Mouse (Mus musculus) forelimb bud, embryonic 11.5 days (tissue): Measurements from ENCODE around the gene Fbxl19.
A peak's percentile ranks its signal among the peaks of the same experiment; 100 is the strongest.
"Not testable (repeated sequence)": the region's sequence is repeated elsewhere in the genome, so short reads cannot be mapped to it uniquely, and the experiment has no call there.

Source experiments
- DNase-seq: peaks from one replicate; pipeline ENCODE4 v3.0.0-alpha.2; 2012; ENCODE audit warnings: low read depth, low spot score

The Fbxl19 gene

DNA sequence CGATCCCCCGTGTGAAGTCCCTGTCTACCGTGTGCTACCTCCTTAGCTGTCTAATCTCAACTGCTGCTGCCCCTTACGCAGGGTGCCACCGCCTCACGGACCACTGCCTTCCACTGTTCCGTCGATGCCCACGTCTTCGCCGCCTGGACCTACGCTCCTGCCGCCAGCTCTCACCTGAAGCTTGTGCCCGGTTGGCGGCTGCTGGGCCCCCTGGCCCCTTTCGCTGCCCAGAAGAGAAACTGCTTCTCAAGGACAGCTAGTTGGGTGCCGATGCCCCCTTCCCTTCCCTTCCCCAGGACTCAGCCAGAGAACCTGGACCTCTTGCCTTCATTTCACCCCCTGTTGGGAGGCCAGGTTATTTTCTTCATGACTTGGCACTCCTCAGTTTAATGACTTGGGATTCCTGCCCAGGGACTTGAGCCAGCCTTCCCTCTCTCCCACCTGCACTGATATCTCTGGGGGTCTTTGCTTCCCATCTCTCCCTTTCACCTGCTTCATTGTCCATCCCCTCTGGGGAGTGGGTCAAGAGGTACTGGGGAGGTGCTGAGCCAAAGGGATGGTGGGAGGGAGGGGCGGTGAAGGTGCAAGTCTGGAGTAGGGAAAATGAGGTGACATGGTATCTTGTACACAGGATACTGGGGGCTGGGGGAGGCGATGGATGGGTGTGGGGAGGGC, 23.5 kb downstream of the Fbxl19 start:
- DNase-seq, result no peak

DNA sequence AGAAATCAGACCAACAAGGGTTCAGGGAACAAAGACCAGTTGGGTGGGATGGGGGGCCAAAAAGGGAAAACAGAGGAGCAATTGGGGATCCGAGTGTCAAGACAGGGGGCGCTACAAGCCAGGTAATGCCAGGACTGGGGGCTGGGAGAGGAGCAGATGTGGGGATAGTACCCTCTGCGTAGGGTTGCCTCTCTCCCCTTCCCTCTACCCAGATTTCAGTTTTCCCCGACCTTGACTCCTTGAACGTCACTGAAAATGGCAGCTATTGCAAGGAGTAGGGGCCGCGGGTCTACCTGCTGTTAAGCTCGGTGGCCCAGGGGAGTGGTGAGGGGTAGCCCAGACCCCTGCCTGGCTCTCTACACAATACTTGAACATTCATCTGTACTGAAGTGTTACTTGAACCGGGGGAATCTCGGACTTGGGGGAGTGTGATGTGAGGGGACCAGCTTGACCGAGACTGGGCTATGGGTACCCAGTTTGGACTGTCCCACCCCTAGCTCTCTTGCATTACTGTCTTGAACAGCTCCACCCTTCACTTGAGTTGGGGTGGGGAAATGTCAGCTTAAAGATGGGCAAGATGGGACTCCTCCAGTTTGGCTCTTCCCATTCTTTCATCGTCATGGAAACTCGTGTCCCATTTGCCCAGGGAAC, 24.1 kb downstream of the Fbxl19 start:
- DNase-seq, result no peak

- DNase-seq, result peak; percentile 97
Observed at GRCm38 (mm10) chr7:127768997-127769593, 24.8 kb downstream of the Fbxl19 start.

- peak; percentile 82 for DNase-seq
Observed at GRCm38 (mm10) chr7:127769651-127770038, 25.3 kb downstream of the Fbxl19 start, which contains the start of gene Orai3. Gene Orai3, plus strand, starts transcription at chr7:127769815.

- no peak for DNase-seq
Observed at GRCm38 (mm10) chr7:127770039-127770905, 25.9 kb downstream of the Fbxl19 start.

DNA sequence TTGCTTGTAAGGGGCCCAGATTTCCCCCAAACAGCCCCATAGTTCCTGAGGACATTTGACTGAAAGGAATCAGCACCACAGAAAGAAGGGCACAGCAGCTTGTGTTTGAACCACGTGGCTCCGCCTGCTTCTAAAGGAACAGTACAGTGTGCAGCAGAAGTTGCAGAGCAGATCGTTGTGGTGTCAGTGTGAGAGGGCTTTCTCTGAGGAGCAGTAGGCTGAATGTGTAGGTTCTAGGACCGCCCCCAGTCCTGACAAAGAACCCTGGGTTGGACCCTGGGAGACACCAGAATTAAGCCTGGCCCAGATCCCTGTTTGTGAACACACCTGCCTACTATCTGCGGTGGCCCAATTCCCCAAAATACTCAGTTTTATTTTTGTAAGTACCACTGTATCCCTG, 26.9 kb downstream of the Fbxl19 start:
- no peak for DNase-seq

- no peak for DNase-seq
Observed at GRCm38 (mm10) chr7:127772080-127772479, 27.7 kb downstream of the Fbxl19 start.

DNA sequence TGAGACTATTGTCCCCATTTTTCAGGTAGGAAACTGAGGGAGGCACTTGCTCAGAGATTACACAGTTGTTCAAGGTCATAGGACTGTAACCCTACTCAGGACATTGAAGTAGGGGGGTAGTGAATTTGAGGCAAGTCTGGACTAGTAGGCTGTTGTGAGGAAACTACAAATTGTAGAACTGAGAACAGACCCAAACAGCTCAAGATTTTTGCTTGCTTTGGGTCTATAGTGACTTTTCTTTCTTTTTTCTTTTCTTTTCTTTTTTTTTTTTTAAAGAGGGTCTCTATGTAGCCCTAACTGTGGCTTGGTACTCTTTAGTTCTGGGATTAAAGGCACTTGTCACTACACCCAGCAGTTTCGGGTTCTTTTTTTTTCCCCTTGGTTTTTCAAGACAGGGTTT, 28.2 kb downstream of the Fbxl19 start:
- no peak for DNase-seq

GRCm38 (mm10) chr7:127773664-127774384, 29.5 kb downstream of the Fbxl19 start:
- DNase-seq, result peak; percentile 82

DNA sequence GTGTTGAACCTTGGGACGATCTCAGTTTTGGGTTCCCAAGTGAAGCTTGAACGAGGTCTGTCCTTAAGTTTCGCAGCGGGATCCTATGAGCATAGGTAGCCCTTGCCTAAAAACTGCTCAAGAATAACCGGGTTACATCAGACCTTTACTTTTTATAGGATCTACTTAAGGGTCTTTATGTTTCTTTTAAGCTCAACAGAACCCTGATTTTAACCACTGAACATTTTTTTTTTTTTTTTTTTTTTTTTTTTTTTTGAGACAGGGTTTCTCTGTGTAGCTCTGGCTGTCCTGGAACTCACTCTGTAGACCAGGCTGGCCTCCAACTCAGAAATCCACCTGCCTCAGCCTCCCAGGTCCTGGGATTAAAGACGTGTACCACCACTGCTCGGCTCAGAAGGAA, 31.5 kb downstream of the Fbxl19 start:
- not testable (repeated sequence) for DNase-seq

DNA sequence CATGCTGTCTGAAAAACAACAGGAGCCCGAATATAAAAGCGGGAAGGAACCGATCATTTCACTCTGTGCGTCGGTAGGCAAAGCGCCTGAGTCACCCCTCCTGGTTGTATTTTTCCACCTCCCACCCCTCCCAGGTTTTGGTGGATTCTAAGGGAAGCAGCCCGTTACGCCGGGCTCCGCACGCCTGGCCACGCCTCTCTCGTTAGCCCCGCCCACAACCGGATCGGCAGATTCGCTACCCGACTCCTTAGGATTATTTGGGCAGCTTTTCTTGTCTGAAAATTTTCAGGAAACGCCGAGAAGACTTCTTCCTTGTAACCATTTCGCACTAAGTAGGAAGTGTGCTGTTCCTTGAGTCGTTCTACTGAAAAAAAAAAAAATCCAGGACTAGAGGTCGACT, 32.1 kb downstream of the Fbxl19 start, which contains the start of gene Setd1a:
Gene Setd1a, plus strand, starts transcription at position 245 of the 400 bp plus-strand sequence.
- DNase-seq, result peak; percentile 81

GRCm38 (mm10) chr7:127776878-127777473, 32.6 kb downstream of the Fbxl19 start:
- DNase-seq, result peak; percentile 95

DNA sequence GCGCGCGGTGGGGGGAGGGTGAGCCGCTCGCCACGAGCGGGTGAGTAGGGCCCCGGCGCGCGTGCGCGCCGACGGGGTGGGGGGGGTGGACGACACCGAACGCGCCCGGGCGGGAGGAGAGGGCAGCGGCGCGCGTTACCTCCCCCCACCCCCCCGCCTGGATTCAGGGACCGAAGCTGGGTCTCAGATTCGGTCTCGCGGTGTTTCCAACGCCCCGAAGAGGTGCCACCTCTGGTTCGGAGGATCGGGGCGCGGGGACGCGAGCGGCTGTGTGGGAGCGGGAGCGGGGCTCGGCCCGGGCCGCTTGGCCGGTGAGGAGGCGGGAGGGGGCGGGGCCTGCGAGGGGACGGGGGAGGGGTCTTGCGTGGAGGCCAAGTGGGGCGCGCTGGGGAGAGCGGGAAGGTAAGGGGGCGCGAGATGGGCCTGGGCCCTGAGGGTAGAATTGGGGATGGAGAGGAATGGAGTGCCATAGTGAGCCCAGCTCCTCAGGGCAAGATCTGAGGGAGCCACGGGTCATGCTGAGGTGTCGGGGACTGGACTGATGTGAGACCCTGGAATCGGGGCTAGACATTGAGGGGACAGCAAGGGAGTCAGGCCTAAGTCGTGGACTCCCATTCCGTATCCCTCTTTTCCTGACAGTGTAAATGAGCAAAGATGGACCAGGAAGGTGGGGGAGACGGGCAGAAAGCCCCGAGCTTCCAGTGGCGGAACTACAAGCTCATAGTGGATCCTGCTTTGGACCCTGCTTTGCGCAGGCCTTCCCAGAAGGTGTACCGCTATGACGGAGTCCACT, 33.3 kb downstream of the Fbxl19 start:
- DNase-seq, result peak; percentile 58

GRCm38 (mm10) chr7:127778350-127778749, 34.0 kb downstream of the Fbxl19 start:
- no peak for DNase-seq

DNA sequence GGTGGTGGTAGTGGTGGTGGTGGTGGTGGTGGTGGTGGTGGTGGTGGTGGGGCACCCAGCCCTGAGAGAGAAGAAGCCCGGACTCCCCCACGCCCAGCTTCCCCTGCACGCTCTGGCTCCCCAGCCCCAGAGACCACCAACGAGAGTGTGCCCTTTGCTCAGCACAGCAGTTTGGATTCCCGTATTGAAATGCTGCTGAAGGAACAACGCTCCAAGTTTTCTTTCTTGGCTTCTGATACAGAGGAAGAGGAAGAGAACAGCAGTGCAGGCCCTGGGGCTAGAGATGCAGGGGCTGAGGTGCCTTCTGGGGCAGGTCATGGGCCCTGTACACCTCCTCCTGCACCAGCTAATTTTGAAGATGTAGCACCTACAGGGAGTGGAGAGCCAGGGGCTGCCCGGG, 41.0 kb downstream of the Fbxl19 start, which contains the start of gene Gm49388:
Gene Gm49388, plus strand, starts transcription at position 301 of the 400 bp plus-strand sequence.
- DNase-seq, result no peak

DNA sequence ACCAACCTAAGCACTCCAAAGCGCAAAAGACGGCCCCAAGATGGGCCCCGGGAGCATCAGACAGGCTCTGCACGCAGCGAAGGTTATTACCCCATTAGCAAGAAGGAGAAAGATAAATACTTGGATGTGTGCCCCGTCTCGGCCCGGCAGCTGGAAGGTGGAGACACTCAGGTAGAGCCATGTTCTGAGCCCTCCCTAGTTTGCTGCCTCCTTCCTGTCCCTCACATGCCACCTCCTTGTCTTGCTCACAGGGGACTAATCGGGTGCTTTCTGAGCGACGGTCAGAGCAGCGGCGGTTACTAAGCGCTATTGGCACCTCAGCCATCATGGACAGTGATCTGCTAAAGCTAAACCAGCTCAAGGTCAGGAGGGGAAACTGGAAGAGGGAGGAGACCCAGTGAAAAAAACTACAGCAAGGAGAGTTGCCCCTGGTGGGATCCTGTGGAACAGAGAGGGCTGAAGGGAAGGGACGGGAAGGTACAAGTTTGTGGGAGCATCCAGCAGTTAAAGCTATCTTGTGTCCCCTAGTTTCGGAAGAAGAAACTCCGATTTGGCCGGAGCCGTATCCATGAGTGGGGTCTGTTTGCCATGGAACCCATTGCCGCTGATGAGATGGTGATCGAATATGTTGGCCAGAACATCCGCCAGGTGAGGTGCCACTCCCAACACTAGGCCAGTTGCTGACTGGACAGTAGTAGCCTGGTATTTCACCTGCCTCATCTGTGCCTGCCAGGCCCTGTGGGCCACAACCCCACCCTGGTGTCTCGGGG, 52.9 kb downstream of the Fbxl19 start:
- DNase-seq, result no peak

DNA sequence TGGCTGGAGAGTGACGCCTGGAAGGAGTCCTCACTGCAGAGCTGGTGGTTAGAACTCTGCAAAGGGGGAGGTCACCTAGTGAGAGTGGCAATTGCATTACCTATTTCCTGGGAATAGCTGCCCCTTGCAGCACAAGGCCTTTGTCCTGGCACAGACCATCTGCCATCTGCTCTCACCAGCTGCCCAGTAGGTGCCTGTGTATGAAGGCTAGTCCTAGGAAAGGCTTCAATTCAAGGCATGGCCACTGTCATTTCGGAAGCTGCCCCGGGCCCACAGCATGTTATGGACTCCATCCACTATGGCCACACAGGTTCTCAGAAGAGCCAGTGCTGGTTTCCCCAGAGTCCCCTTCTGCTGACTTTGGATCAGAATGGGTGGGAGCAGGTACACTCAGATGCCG, 54.2 kb downstream of the Fbxl19 start:
- no peak for DNase-seq

DNA sequence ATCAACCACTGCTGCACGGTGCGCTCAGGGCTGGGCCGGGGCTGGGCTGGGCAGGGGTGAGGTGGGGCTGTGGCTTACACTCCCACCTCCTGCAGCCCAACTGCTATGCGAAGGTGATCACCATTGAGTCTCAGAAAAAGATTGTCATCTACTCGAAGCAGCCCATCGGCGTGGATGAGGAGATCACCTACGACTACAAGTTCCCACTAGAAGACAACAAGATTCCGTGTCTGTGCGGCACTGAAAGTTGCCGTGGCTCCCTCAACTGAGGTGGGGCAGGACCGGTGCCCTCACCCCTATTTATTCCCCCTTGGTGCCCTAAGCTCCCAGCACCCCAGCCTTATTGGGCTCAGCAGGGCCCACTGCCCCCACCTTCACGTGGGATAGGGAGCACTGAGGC, 54.9 kb downstream of the Fbxl19 start:
- no peak for DNase-seq

DNA sequence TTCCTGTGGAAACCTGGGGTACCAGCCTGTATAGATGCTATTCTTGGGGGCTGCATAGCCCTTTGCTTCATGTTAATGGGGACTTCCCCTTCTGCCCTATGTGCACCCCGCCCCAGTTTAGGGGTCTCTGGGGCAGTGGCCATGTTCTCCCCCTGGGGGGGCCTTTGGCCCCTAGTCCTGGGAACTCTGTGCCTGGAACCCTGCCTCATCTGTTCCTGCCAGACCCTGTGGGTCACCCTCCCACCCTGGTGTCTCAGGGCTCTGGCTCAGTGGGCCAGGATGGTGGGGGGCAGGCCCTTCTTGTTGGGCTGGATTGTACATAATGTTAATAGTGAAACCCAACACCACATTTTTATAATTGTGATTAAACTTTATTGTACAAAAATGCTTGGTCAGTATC, 55.4 kb downstream of the Fbxl19 start:
- DNase-seq, result no peak
